Mouse (Mus musculus) megakaryocyte, adult 5-6 weeks (primary cell): ENCODE measurements around the gene Crbn. TPM values are rescaled to one million over a fixed set of nuclear protein-coding genes. Genes with fewer than 3 reads are reported as not detected.

Experiments
- ATAC-seq: 2 replicates; pipeline ENCODE4 v1.8.0; 2016; ENCODE audit warnings: mild to moderate bottlenecking, inconsistent platforms; ENCODE audit not compliant: poor library complexity, severe bottlenecking
- total RNA-seq, 2 experiments: library from RNA; stranded (forward) in 1 of 2; stranded (reverse) in 1 of 2; fragments of 153-499, 151-499 nt in 1 of 2; fragments of 221-1000, 200-1000 nt in 1 of 2; gene quantifications; 2 replicates each; pipeline versions ENCODE4 v1.2.3 to v1.2.4; 2015 to 2017

Crbn gene
- total RNA-seq, 2 experiments from 2014 or later, result 23.1 to 44.3 TPM

GRCm38 (mm10) chr6:106766774-106767173, 33.1 kb downstream of the Crbn start:
- ATAC-seq, result no peak

- no peak for ATAC-seq
Observed at GRCm38 (mm10) chr6:106765892-106766291, 34.0 kb downstream of the Crbn start.

DNA sequence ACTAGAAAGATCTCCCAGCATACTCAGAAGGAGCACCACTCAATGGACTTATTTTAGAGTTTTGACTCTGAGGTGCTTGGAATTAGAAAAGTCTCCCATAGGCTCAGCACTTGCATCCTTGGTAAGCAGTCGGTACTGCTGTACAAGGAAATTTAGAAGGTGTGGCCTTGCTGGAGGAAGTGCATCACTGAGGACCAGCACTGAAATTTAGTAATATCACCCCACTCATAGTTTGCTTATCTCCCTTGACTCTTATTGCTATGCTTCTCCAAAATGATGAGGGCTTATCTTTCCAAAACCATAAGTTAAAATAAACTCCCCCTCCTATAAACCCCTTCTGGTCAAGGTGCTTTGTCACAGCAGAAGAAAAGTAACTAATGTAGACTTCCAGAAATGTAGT, 38.4 kb downstream of the Crbn start:
- ATAC-seq, result peak; percentile 64

DNA sequence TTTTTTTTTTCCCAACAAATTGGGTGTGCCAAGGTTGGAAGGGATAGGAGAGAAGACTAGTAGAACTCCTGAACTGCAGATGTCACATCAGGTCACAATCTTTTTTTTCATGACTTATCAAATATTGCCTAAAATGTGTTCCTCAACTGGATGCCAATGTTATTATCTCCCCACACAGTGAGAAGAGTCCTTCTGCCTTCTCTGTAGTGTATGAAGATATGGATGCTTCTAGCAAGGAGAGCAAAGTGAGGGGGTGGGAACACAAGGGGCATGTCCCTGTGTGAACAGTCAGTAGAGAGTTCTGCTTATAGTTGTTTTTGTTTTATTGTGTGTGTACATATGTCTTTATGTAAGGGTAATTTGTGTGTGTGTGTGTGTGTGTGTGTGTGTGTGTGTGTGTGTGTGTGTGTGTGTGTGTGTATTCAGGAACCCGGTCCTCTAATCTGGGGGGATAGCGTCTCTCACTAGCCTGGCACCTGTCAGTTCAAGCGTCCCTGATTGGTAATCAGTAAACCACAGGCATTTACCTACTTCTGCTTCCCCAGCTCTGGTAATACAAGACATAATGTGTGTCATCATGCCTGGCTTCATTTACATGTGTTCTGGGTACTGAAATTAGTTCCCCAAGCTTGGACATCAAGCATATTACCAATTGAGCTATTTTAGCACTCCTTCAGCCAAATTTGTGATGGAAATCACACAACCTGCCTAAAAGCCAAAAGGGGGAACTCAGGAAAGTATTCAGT, 39.2 kb downstream of the Crbn start:
- peak; percentile 81 for ATAC-seq

- peak; percentile 59 for ATAC-seq
Observed at GRCm38 (mm10) chr6:106758299-106758698, 41.6 kb downstream of the Crbn start.

- peak; percentile 65 for ATAC-seq
Observed at GRCm38 (mm10) chr6:106750291-106750690, 49.6 kb downstream of the Crbn start.

- ATAC-seq, result peak; percentile 69
Observed at GRCm38 (mm10) chr6:106748887-106749388, 50.9 kb downstream of the Crbn start, which contains the start of gene Il5ra. Il5ra (minus strand) TSS chr6:106749037.

GRCm38 (mm10) chr6:106747804-106748203, 52.1 kb downstream of the Crbn start:
- no peak for ATAC-seq

- no peak for ATAC-seq
Observed at GRCm38 (mm10) chr6:106747251-106747650, 52.6 kb downstream of the Crbn start.

DNA sequence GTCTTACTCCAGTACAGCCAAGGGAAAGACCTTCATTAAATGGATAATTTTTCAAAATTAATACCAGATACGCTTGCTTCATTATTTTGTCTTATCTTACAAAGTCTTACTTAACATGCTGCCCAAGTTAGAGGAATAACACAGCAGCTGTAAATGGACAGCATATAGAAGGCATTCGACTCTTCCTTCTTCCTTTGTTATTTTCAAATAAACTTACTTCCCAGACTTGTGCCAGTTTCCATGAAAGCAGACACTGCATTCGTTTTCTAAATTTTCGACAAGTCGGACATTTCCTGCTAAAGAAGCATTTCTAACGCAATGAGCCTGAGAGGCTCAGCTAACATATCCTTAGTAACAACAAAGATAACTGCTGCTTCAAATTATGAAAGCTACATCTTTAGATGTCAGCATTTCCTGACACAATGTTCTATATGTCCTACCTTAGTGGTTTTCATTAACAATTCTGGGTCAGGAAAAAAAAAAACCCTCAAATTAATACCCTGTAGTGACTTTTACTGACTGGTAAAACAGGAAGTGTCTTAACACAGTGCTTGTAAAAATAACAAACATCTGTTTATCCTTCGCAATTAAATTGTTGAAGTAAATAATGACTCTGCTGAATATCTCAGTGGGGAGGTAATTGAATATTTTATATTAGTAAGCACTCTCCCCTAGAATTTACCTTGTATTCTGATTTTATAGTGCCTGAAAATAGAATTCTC, 54.0 kb downstream of the Crbn start:
- no peak for ATAC-seq

DNA sequence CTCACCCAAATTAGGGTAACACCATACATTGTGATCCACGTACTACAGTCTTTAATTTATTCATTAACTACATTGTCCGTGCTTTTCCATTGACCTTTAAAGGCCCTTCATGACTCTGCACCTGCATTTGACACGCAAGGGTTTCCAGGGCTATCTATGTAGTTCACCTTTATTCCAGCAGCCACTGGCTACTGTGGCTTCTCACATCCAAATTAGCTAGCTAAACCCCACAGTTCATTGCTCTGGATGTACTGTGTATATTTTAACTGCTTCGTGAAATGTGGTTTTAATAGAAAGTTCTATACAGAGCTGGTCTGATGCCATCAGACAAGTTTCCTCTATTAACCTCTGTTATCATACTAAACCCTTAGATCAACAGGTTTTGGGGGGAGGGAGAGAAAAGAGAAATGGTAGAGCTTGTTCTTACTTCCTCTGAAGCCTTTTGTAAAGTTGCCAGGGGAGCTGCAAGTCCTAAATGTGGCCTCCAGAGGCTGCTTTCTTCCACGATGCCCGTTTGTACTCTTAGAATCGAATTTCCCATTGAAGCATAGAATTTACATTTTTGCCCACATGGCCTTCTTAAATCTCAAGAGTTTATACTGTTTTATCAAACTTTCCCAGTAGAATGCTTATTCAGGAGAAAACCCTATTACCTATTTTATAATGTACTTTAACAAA, 56.2 kb downstream of the Crbn start:
- ATAC-seq, result peak; percentile 44; the same call in 1 of the 2 replicates

DNA sequence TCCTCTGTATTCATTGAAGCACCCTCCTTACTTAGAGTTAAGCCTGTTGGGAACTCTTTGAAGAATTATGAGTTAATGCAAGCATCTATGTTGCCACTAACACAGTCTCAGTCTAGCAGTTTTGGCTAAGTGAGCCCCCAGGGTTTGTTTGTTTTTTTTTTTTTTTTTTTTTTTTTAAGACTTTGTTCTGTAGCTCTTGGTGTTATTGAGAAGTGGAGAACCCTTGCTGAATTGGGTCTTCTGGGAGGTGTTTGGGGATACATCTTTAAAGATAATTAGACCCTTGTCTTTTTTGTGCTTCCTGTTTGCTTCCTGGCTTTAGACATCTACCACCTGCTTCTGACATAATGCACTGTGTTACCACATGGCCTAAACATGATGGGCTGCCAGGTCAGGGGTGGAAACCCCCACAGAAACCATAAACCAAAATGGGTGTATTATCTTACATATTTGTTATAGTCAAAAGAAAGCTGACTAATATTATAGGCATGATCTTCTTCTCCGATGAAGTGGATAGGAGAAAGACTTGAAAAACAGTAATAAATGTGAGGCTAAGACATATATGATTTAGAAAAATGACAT, 59.5 kb downstream of the Crbn start:
- ATAC-seq, result no peak

DNA sequence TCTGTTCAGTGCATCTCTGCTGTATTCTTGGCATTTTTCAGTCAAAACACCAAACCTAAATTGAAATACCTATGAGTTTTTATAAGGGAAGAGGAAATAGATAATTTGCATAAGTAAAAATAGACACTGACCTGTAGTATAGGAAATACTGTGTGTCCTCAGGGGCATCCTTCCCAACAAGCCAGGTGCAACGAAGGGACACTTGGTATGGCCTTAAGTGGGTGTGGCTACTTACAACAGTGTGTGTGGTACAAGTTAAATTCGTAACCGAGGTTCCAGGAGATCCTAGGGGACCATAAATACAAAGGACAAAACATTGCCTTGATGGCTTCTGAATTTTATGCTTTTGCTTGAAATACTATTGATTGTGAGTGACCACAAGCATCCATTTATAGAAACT, 61.6 kb downstream of the Crbn start:
- ATAC-seq, result no peak

DNA sequence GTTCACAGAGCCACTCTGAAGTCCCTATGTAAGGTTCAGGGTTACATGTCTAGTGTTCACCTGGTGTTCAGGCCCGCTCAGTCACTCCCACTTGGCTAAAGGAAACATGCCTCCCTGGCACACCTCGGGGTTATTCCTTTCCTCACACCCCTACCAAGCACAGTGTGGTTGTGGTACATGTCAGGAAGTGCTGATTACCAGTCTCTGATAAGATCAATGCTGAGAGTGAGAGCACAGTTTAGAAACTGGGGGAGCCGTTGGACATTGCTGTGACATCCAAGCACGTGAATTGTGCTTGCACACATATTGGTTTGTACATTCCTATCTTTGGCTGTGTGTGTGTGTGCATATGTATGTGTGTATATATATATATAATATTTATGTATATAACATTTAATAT, 67.3 kb downstream of the Crbn start:
- peak; percentile 66 for ATAC-seq

Other genes with a start within 250 kb of the Crbn start
- 3.1 and 4.2 TPM in 2 replicates for gene Il5ra, start 51.0 kb downstream of the Crbn start, total RNA-seq (2015)
- gene Il5ra, start 51.0 kb downstream of the Crbn start, total RNA-seq (2017), result 4.3 and 5.9 TPM in 2 replicates
- 27.9 and 35.9 TPM in 2 replicates for gene Trnt1, start 31.0 kb downstream of the Crbn start, total RNA-seq (2015)
- 50.4 and 52.2 TPM in 2 replicates for gene Trnt1, start 31.0 kb downstream of the Crbn start, total RNA-seq (2017)